Mouse (Mus musculus) cortical plate, adult 2 months (tissue): ENCODE data around the gene Chst3.

Experiments used
- CTCF ChIP-seq: fragments of 200-500 bp; IDR thresholded peaks from 2 replicates; pipeline ENCODE4 v1.5.1; 2011; ENCODE audit warnings: mild to moderate bottlenecking, control low read depth, low read length; ENCODE audit not compliant: insufficient read depth; ENCODE audit errors: extremely low read depth
- POLR2A ChIP-seq: fragments of 200-500 bp; IDR thresholded peaks from 2 replicates; pipeline ENCODE4 v1.6.1; 2011; ENCODE audit warnings: mild to moderate bottlenecking, low read length, control low read depth; ENCODE audit not compliant: insufficient read depth; ENCODE audit errors: extremely low read depth

DNA sequence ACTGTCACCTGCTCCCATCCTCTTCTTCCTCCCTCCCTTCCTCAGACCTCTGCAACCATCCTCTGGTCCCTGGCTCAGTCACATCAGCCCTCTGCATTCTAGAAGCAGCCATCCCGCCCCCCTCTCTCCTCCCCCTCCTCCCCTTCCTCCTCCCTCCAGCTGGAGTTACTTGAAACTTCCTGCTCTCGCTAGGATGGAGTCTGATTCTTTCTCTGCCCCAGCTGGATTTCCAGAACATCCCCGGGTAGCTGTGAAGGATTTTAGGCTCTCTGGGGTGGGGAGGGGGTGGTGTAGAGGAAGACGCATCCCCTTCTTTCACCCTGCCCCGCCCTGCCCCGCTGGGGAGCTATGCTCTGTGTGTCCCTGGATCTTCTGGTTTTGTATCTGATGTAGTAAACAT lies 85.6 kb downstream of the Chst3 start:
- TF ChIP-seq CTCF: no peak
- no peak for TF ChIP-seq POLR2A
